Mouse (Mus musculus) lung, postnatal 14 days (tissue): Measurements from ENCODE around the gene Alkbh5.

Experiments
- DNase-seq: peaks from one replicate; pipeline ENCODE4 v3.0.0; 2021

Gene Alkbh5

GRCm38 (mm10) chr11:60536180-60536858, at the start of gene Alkbh5:
TSS of gene Alkbh5 (plus strand) at chr11:60536381.
- DNase-seq = peak; percentile 15

GRCm38 (mm10) chr11:60492726-60493125, 43.5 kb upstream of the Alkbh5 start:
- no peak for DNase-seq

GRCm38 (mm10) chr11:60495692-60496091, 40.5 kb upstream of the Alkbh5 start:
- DNase-seq = no peak

- no peak for DNase-seq
These were observed 28.9 kb upstream of the Alkbh5 start for GRCm38 (mm10) chr11:60507281-60507680.

- DNase-seq = no peak
These were observed 27.2 kb upstream of the Alkbh5 start for GRCm38 (mm10) chr11:60508950-60509349.

GRCm38 (mm10) chr11:60509500-60509899, 26.7 kb upstream of the Alkbh5 start:
- DNase-seq = peak; percentile 6

- DNase-seq = no peak
These were observed 24.3 kb upstream of the Alkbh5 start for GRCm38 (mm10) chr11:60511893-60512292.

GRCm38 (mm10) chr11:60512520-60512919, 23.7 kb upstream of the Alkbh5 start:
- no peak for DNase-seq

GRCm38 (mm10) chr11:60514941-60515340, 21.2 kb upstream of the Alkbh5 start:
- peak; percentile 19 for DNase-seq

- DNase-seq = no peak
These were observed 17.9 kb upstream of the Alkbh5 start for GRCm38 (mm10) chr11:60518305-60518704.

- no peak for DNase-seq
These were observed 14.2 kb upstream of the Alkbh5 start for GRCm38 (mm10) chr11:60522027-60522426.

GRCm38 (mm10) chr11:60522661-60523365, 13.4 kb upstream of the Alkbh5 start:
- DNase-seq = no peak

- DNase-seq = no peak
These were observed 9.7 kb upstream of the Alkbh5 start for GRCm38 (mm10) chr11:60526461-60526860.

GRCm38 (mm10) chr11:60535676-60536075, 505 bp upstream of the Alkbh5 start:
- DNase-seq = no peak

GRCm38 (mm10) chr11:60536859-60537467, 782 bp downstream of the Alkbh5 start:
- peak; percentile 93 for DNase-seq

GRCm38 (mm10) chr11:60537468-60538347, 1.5 kb downstream of the Alkbh5 start:
- peak; percentile 96 for DNase-seq

- DNase-seq = peak; percentile 34
These were observed 2.4 kb downstream of the Alkbh5 start for GRCm38 (mm10) chr11:60538371-60539281.

GRCm38 (mm10) chr11:60539540-60539939, 3.4 kb downstream of the Alkbh5 start:
- DNase-seq = no peak

GRCm38 (mm10) chr11:60540002-60540610, 3.9 kb downstream of the Alkbh5 start:
- peak; percentile 26 for DNase-seq

GRCm38 (mm10) chr11:60540761-60541160, 4.6 kb downstream of the Alkbh5 start:
- no peak for DNase-seq

GRCm38 (mm10) chr11:60541831-60542230, 5.7 kb downstream of the Alkbh5 start:
- DNase-seq = no peak
